Mouse (Mus musculus): ENCODE data around the gene Ank3. TPM values are rescaled to one million over a fixed set of nuclear protein-coding genes. Genes with fewer than 3 reads are reported as not detected.

The Ank3 gene
- polyA plus RNA-seq, 1 experiment from 2014 or later: 48.8 TPM

- DNase-seq (ENCODE audit: low spot score): no peak
- no peak overlapping the region for H3K4me2 ChIP-seq (ENCODE audit: low read length)
These were observed 460.5 kb downstream of the Ank3 start for GRCm38 (mm10) chr10:69858897-69859605.

DNA sequence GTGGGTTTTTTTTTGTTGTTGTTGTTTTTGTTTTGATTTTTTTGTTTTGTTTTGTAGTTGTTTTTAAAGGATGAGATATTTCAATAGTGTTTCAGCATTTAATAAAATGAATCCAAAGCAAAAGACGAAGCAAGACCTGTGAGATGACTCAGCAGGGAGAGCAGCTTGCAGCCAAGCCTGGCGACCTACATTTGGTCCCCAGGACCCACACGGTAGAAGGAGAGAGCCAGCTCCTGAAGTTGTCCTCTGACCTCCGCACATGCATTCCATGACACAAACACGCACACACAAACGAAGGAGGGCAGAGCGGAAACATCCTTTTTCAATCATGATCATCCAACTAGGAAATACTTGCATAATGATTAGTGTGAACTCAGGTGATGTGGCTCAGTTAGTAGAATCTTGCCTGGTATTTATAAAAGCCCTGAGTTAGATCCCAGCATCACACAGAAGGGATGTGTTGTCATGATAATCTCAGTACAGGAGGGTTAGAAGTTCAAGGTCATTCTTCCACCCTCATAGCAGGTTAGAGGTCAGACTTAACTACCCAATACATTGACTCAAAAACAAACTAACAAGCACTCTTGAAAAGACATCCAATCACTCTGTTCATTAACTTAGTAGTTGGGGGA, 461.4 kb downstream of the Ank3 start:
- H3K4me2 ChIP-seq (ENCODE audit: low read length): no peak overlapping the region
- H3K36me3 ChIP-seq (ENCODE audit: insufficient read depth, low read length): no peaks in the 10 kb centered on the region
- H3K27ac ChIP-seq: no peak overlapping the region
- H3K9ac ChIP-seq (ENCODE audit: low read depth, low read length): no peak overlapping the region
- no peaks in the 10 kb centered on the region for H3K4me1 ChIP-seq (replicated peaks; ENCODE audit: insufficient read depth, low read length)
- no peaks in the 10 kb centered on the region for H3K9me3 ChIP-seq (replicated peaks; ENCODE audit: low read length)
- H3K27me3 ChIP-seq (ENCODE audit: insufficient read depth, low read length): no peaks in the 10 kb centered on the region
- no peak overlapping the region for H3K4me3 ChIP-seq (replicated peaks; ENCODE audit: low read depth, low read length)
- WGBS: 77% methylated on average over 7 of the region's 7 CpGs
- no peak for ATAC-seq (replicated peaks; ENCODE audit: low FRiP score, low read depth)
- no peak for DNase-seq (ENCODE audit: low spot score)
- no peak for TF ChIP-seq CTCF (IDR thresholded peaks at IDR 0.05; ENCODE audit: low read depth)

More at GRCm38 (mm10) chr10:69858897-69859605, 460.5 kb downstream of the Ank3 start:
- H3K27ac ChIP-seq: no peak overlapping the region
- ATAC-seq (replicated peaks; ENCODE audit: low FRiP score, low read depth): no peak
- no peak for TF ChIP-seq CTCF (IDR thresholded peaks at IDR 0.05; ENCODE audit: low read depth)
- H3K4me3 ChIP-seq (replicated peaks; ENCODE audit: low read depth, low read length): no peak overlapping the region
- WGBS: 30% methylated on average over 4 of the region's 4 CpGs
- no peaks in the 10 kb centered on the region for H3K27me3 ChIP-seq (ENCODE audit: insufficient read depth, low read length)
- H3K9me3 ChIP-seq (replicated peaks; ENCODE audit: low read length): no peaks in the 10 kb centered on the region
- no peaks in the 10 kb centered on the region for H3K4me1 ChIP-seq (replicated peaks; ENCODE audit: insufficient read depth, low read length)
- H3K9ac ChIP-seq (ENCODE audit: low read depth, low read length): no peak overlapping the region
- no peaks in the 10 kb centered on the region for H3K36me3 ChIP-seq (ENCODE audit: insufficient read depth, low read length)

DNA sequence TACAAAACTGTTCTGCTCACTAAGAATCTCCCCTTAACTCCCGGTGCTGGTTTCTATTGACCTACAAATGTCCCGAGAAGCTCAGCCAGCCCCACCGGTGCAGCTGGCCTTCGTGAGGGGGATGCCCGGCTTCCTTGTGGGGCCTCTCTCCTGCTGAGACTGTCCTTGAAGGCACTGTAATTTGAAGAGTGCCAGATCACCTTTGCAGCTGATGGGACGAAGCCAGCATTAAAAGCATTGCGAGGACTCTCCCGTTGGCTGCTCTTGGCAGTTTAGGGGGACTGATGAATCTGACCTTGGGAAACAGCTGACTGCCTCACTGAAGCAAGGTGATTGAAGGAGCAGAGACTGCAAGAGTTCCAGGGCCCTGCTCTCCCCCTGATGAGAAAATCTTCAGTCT, 464.3 kb downstream of the Ank3 start:
- ATAC-seq (replicated peaks; ENCODE audit: low FRiP score, low read depth): no peak
- H3K36me3 ChIP-seq (ENCODE audit: insufficient read depth, low read length): no peaks in the 10 kb centered on the region
- H3K4me2 ChIP-seq (ENCODE audit: low read length): no peak overlapping the region

DNA sequence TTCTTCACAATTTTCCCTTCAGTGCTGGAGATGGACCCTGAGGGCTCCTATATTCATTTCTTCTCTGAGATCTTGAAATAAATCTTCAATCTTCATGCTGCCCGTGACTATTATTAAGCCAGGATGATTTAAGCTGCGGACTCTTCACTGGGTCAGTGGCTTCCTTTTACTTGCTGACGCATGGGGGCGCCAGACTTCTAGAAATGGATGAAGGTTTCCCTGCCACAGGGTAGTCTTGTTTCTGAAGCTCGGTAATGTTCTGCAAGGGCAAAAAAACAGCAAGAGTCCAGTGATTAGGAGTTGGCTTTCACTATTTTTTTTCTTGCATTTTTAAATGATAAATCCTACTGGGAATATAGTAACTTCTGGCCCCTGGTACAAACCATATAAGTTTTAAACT, 471.8 kb downstream of the Ank3 start:
- H3K4me2 ChIP-seq (ENCODE audit: low read length): no peak overlapping the region
- 11% methylated on average over 5 of the region's 5 CpGs for WGBS

More for the DNA sequence above, 464.3 kb downstream of the Ank3 start:
- DNase-seq (ENCODE audit: low spot score): no peak
- Histone ChIP-seq H3K9ac (ENCODE audit: low read depth, low read length) (no peak overlapping the region), H3K27ac (no peak overlapping the region), H3K27me3 (ENCODE audit: insufficient read depth, low read length) (no peaks in the 10 kb centered on the region), H3K9me3 (replicated peaks; ENCODE audit: low read length) (no peaks in the 10 kb centered on the region), H3K4me1 (replicated peaks; ENCODE audit: insufficient read depth, low read length) (no peaks in the 10 kb centered on the region), H3K4me3 (replicated peaks; ENCODE audit: low read depth, low read length) (no peak overlapping the region)
- no peak for TF ChIP-seq CTCF (IDR thresholded peaks at IDR 0.05; ENCODE audit: low read depth)
- 45% methylated on average over 8 of the region's 8 CpGs for WGBS

GRCm38 (mm10) chr10:69870947-69871346, 472.4 kb downstream of the Ank3 start:
- Histone ChIP-seq H3K4me2 (ENCODE audit: low read length) (no peak overlapping the region), H3K4me1 (replicated peaks; ENCODE audit: insufficient read depth, low read length) (no peaks in the 10 kb centered on the region), H3K4me3 (replicated peaks; ENCODE audit: low read depth, low read length) (no peak overlapping the region), H3K36me3 (ENCODE audit: insufficient read depth, low read length) (0 out of 2 replicates have a peak, but pooled peaks cover 2% of the 10 kb centered on the region), H3K27me3 (ENCODE audit: insufficient read depth, low read length) (no peaks in the 10 kb centered on the region), H3K9me3 (replicated peaks; ENCODE audit: low read length) (no peaks in the 10 kb centered on the region), H3K27ac (no peak overlapping the region), H3K9ac (ENCODE audit: low read depth, low read length) (no peak overlapping the region)
- DNase-seq (ENCODE audit: low spot score) (no peak), ATAC-seq (replicated peaks; ENCODE audit: low FRiP score, low read depth) (no peak)
- TF ChIP-seq CTCF (IDR thresholded peaks at IDR 0.05; ENCODE audit: low read depth): no peak
- 89% methylated on average over 14 of the region's 14 CpGs for WGBS

More for the DNA sequence above, 471.8 kb downstream of the Ank3 start:
- Histone ChIP-seq H3K27ac (no peak overlapping the region), H3K9me3 (replicated peaks; ENCODE audit: low read length) (no peaks in the 10 kb centered on the region), H3K27me3 (ENCODE audit: insufficient read depth, low read length) (no peaks in the 10 kb centered on the region), H3K9ac (ENCODE audit: low read depth, low read length) (no peak overlapping the region), H3K4me3 (replicated peaks; ENCODE audit: low read depth, low read length) (no peak overlapping the region), H3K36me3 (ENCODE audit: insufficient read depth, low read length) (0 out of 2 replicates have a peak, but pooled peaks cover 2% of the 10 kb centered on the region), H3K4me1 (replicated peaks; ENCODE audit: insufficient read depth, low read length) (no peaks in the 10 kb centered on the region)
- ATAC-seq (replicated peaks; ENCODE audit: low FRiP score, low read depth) (0 out of 2 replicates have a peak, but pooled peaks have one; percentile 56), DNase-seq (ENCODE audit: low spot score) (peak; percentile 91)
- peak; percentile 95 for TF ChIP-seq CTCF (IDR thresholded peaks at IDR 0.05; ENCODE audit: low read depth)

- DNase-seq (ENCODE audit: low spot score) (peak; percentile 27), ATAC-seq (replicated peaks; ENCODE audit: low FRiP score, low read depth) (no peak)
- no peak overlapping the region for H3K9ac ChIP-seq (ENCODE audit: low read depth, low read length)
- no peaks in the 10 kb centered on the region for H3K27me3 ChIP-seq (ENCODE audit: insufficient read depth, low read length)
- no peaks in the 10 kb centered on the region for H3K9me3 ChIP-seq (replicated peaks; ENCODE audit: low read length)
- H3K36me3 ChIP-seq (ENCODE audit: insufficient read depth, low read length): 0 out of 2 replicates have a peak, but pooled peaks cover 2% of the 10 kb centered on the region
- WGBS: 63% methylated on average over 10 of the region's 10 CpGs
- no peaks in the 10 kb centered on the region for H3K4me1 ChIP-seq (replicated peaks; ENCODE audit: insufficient read depth, low read length)
- no peak for TF ChIP-seq CTCF (IDR thresholded peaks at IDR 0.05; ENCODE audit: low read depth)
- H3K27ac ChIP-seq: no peak overlapping the region; the same call in 1 of the 2 replicates
- H3K4me2 ChIP-seq (ENCODE audit: low read length): no peak overlapping the region
- no peak overlapping the region for H3K4me3 ChIP-seq (replicated peaks; ENCODE audit: low read depth, low read length)
These were observed 473.7 kb downstream of the Ank3 start for GRCm38 (mm10) chr10:69872182-69872741.

All from kidney, postnatal 0 days (tissue).